In the genomic region with DNA sequence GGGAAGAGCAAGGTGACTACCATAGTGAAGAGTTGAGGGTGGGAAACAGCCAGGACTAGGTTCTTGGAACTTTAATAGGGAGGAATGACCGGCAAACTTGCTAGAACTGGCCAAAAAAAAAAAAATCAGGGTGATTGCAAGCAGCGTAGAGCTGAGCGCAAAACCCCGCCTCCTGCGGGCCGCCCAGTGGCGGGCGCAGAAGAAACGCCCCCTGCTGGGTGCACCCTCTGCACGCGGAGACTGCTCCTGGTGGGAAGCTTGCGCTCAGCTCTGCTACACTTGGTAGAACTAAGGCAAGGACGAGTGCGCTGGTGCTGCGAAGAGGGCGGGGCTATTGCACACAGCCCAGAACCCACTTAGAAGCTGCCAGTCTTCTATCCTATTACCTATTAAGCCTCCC, we compare ENCODE assay signal across 8 mouse cellular contexts. TPM values are rescaled to one million over a fixed set of nuclear protein-coding genes. Genes with fewer than 3 reads are reported as not detected.
DNase-seq lines count a peak whose midpoint lies in the region; ATAC-seq and TF ChIP-seq lines count a peak whose summit lies in the region.

No protein-coding gene starts in this region.

- peak overlapping the region; percentile 69 for H3K4me3 ChIP-seq in erythroblast, embryonic 14.5 days (replicated peaks)
- peak overlapping the region; percentile 18 to 19 for H3K4me3 ChIP-seq in heart, embryonic 14.5 days (ENCODE audit: control insufficient read depth in 1 of 2, insufficient read depth in 1 of 2, low read depth in 1 of 2, low read length in 2 of 2)
- H3K4me3 ChIP-seq in kidney, postnatal 0 days (replicated peaks; ENCODE audit: low read depth, low read length), result peak overlapping the region; percentile 9; the same call in 1 of the 2 replicates
- peak overlapping the region; percentile 20 for H3K4me3 ChIP-seq in lung, embryonic 14.5 days (ENCODE audit: low read depth, low read length)
- 0 out of 2 replicates have a peak overlapping the region, but pooled peaks have one; percentile 9 for H3K4me3 ChIP-seq in neural tube, embryonic 14.5 days (ENCODE audit: low read depth, low read length)

- H3K4me1 ChIP-seq in erythroblast, embryonic 14.5 days (ENCODE audit: control insufficient read depth), result peaks cover 83% of the 10 kb centered on the region
- peaks cover 17 to 26% of the 10 kb centered on the region in 2 experiments for H3K4me1 ChIP-seq in heart, embryonic 14.5 days (ENCODE audit: control insufficient read depth in 2 of 2, insufficient read depth in 2 of 2, low read length in 2 of 2)
- H3K4me1 ChIP-seq in kidney, postnatal 0 days (replicated peaks; ENCODE audit: insufficient read depth, low read length), result peaks cover 27% of the 10 kb centered on the region; the same call in 1 of the 2 replicates
- 0 out of 2 replicates have a peak, but pooled peaks cover 2% of the 10 kb centered on the region for H3K4me1 ChIP-seq in lung, embryonic 14.5 days (ENCODE audit: insufficient read depth)
- H3K4me1 ChIP-seq in neural tube, embryonic 14.5 days (ENCODE audit: control insufficient read depth, insufficient read depth, low read length), result peaks cover 15% of the 10 kb centered on the region; the same call in 1 of the 2 replicates

- peaks cover 25% of the 10 kb centered on the region for H3K36me3 ChIP-seq in erythroblast, embryonic 14.5 days (ENCODE audit: control insufficient read depth)
- no peaks in the 10 kb centered on the region for H3K36me3 ChIP-seq in heart, embryonic 14.5 days (ENCODE audit: control insufficient read depth, insufficient read depth, low read length)
- no peaks in the 10 kb centered on the region for H3K36me3 ChIP-seq in kidney, postnatal 0 days (ENCODE audit: insufficient read depth, low read length)
- no peaks in the 10 kb centered on the region for H3K36me3 ChIP-seq in lung, embryonic 14.5 days (ENCODE audit: insufficient read depth)
- no peaks in the 10 kb centered on the region for H3K36me3 ChIP-seq in neural tube, embryonic 14.5 days (ENCODE audit: control insufficient read depth, insufficient read depth, low read length)

- H3K9ac ChIP-seq in heart, embryonic 14.5 days (ENCODE audit: low read length), result peak overlapping the region; percentile 44
- H3K9ac ChIP-seq in kidney, postnatal 0 days (ENCODE audit: low read depth, low read length), result 0 out of 2 replicates have a peak overlapping the region, but pooled peaks have one; percentile 31
- no peak overlapping the region for H3K9ac ChIP-seq in lung, embryonic 14.5 days
- H3K9ac ChIP-seq in neural tube, embryonic 14.5 days (replicated peaks; ENCODE audit: low read depth, low read length), result no peak overlapping the region

- TF ChIP-seq CTCF in kidney, postnatal 0 days (IDR thresholded peaks at IDR 0.05; ENCODE audit: low read depth), result peak; percentile 80
- TF ChIP-seq CTCF in lung, embryonic 14.5 days (IDR thresholded peaks at IDR 0.05; ENCODE audit: low read depth), result peak; percentile 76

- H3K4me2 ChIP-seq in heart, embryonic 14.5 days (ENCODE audit: low read length), result peak overlapping the region; percentile 59
- peak overlapping the region; percentile 48 for H3K4me2 ChIP-seq in kidney, postnatal 0 days (ENCODE audit: low read length)
- H3K4me2 ChIP-seq in lung, embryonic 14.5 days, result peak overlapping the region; percentile 59
- peak overlapping the region; percentile 26 for H3K4me2 ChIP-seq in neural tube, embryonic 14.5 days (ENCODE audit: low read depth, low read length)

- no peaks in the 10 kb centered on the region for H3K9me3 ChIP-seq in erythroblast, embryonic 14.5 days (ENCODE audit: control insufficient read depth, low read length)
- no peaks in the 10 kb centered on the region for H3K9me3 ChIP-seq in heart, embryonic 14.5 days (ENCODE audit: control insufficient read depth, low read length)
- H3K9me3 ChIP-seq in kidney, postnatal 0 days (replicated peaks; ENCODE audit: low read length), result no peaks in the 10 kb centered on the region
- H3K9me3 ChIP-seq in lung, embryonic 14.5 days (ENCODE audit: low read depth, low read length), result no peaks in the 10 kb centered on the region
- H3K9me3 ChIP-seq in neural tube, embryonic 14.5 days (ENCODE audit: control insufficient read depth, low read length), result no peaks in the 10 kb centered on the region

- peak; percentile 77 for DNase-seq in B cell, adult 2 months
- DNase-seq in adrenal gland, adult (ENCODE audit: inconsistent age in 2 of 2, low spot score in 1 of 2), result peak; percentile 86 to 92
- DNase-seq in kidney, postnatal 0 days (ENCODE audit: low spot score), result peak; percentile 88
- DNase-seq in lung, embryonic 14.5 days, result peak; percentile 91
- peak; percentile 90 for DNase-seq in testis, postnatal 14 days (ENCODE audit: low spot score)

- peaks cover 35% of the 10 kb centered on the region for H3K27me3 ChIP-seq in erythroblast, embryonic 14.5 days (ENCODE audit: control insufficient read depth)
- peaks cover 50% of the 10 kb centered on the region for H3K27me3 ChIP-seq in heart, embryonic 14.5 days (ENCODE audit: control insufficient read depth, insufficient read depth, low read length)
- peaks cover 10% of the 10 kb centered on the region for H3K27me3 ChIP-seq in kidney, postnatal 0 days (ENCODE audit: insufficient read depth, low read length)
- peaks cover 72% of the 10 kb centered on the region for H3K27me3 ChIP-seq in lung, embryonic 14.5 days (ENCODE audit: insufficient read depth, low read length)
- peaks cover 52% of the 10 kb centered on the region for H3K27me3 ChIP-seq in neural tube, embryonic 14.5 days (ENCODE audit: control insufficient read depth, insufficient read depth, low read length)

- no peak overlapping the region for H3K27ac ChIP-seq in heart, embryonic 14.5 days (replicated peaks in 1 of 2; ENCODE audit: control insufficient read depth in 1 of 2, insufficient read depth in 1 of 2, low read depth in 2 of 2, low read length in 2 of 2)
- H3K27ac ChIP-seq in kidney, postnatal 0 days, result peak overlapping the region; percentile 81
- peak overlapping the region; percentile 16; the same call in 1 of the 2 replicates for H3K27ac ChIP-seq in lung, embryonic 14.5 days (ENCODE audit: low read depth)
- no peak overlapping the region for H3K27ac ChIP-seq in neural tube, embryonic 14.5 days (ENCODE audit: low read depth, low read length)

- peak; percentile 44 for ATAC-seq in heart, embryonic 14.5 days (ENCODE audit: insufficient number of reproducible peaks, insufficient read depth, low FRiP score, low read depth)
- peak; percentile 72 for ATAC-seq in kidney, postnatal 0 days (replicated peaks; ENCODE audit: low FRiP score, low read depth)
- peak; percentile 70 for ATAC-seq in lung, embryonic 14.5 days (ENCODE audit: insufficient read depth)
- peak; percentile 33; the same call in 1 of the 2 replicates for ATAC-seq in neural tube, embryonic 14.5 days (ENCODE audit: low read depth)

- under 1% methylated on average over 16 of the region's 16 CpGs for WGBS in heart, embryonic 14.5 days
- WGBS in kidney, postnatal 0 days, result under 1% methylated on average over 16 of the region's 16 CpGs
- WGBS in lung, embryonic 14.5 days, result under 1% methylated on average over 16 of the region's 16 CpGs
- 1% methylated on average over 16 of the region's 16 CpGs for WGBS in neural tube, embryonic 14.5 days

RNA-seq across cellular contexts. Expression of gene Mt1, which starts 4.2 kb away (rescaled TPM):
- polyA plus RNA-seq in erythroblast, embryonic 14.5 days (2012), result 175 and 372 TPM in 2 replicates
- 438 and 453 TPM in 2 replicates for polyA plus RNA-seq in heart, embryonic 14.5 days (2014; fragmentation: Nextera tagmentation; extraction: Ambion mirVana)
- polyA plus RNA-seq in kidney, postnatal 0 days (2015; fragmentation: Nextera tagmentation; extraction: Ambion mirVana), result 499 and 556 TPM in 2 replicates
- polyA plus RNA-seq in lung, embryonic 14.5 days (2014; fragmentation: Nextera tagmentation; extraction: Ambion mirVana), result 57.4 and 71.3 TPM in 2 replicates
- 65.7 and 123 TPM in 2 replicates for polyA plus RNA-seq in neural tube, embryonic 14.5 days (2014; fragmentation: Nextera tagmentation; extraction: Ambion mirVana)

RNA-seq across cellular contexts. Expression of gene Mt2, which starts 10.7 kb away (rescaled TPM):
- polyA plus RNA-seq in erythroblast, embryonic 14.5 days (2012), result 787 and 864 TPM in 2 replicates
- polyA plus RNA-seq in heart, embryonic 14.5 days (2014; fragmentation: Nextera tagmentation; extraction: Ambion mirVana), result 37.5 and 38.6 TPM in 2 replicates
- polyA plus RNA-seq in kidney, postnatal 0 days (2015; fragmentation: Nextera tagmentation; extraction: Ambion mirVana), result 98.3 and 113 TPM in 2 replicates
- polyA plus RNA-seq in lung, embryonic 14.5 days (2014; fragmentation: Nextera tagmentation; extraction: Ambion mirVana), result 12.3 and 15.2 TPM in 2 replicates
- polyA plus RNA-seq in neural tube, embryonic 14.5 days (2014; fragmentation: Nextera tagmentation; extraction: Ambion mirVana), result 15.3 and 28.9 TPM in 2 replicates

RNA-seq across cellular contexts. Expression of gene Mt3, which starts 30.7 kb away (rescaled TPM):
- polyA plus RNA-seq in erythroblast, embryonic 14.5 days (2012), result not detected in 2 replicates
- polyA plus RNA-seq in heart, embryonic 14.5 days (2014; fragmentation: Nextera tagmentation; extraction: Ambion mirVana), result 78.6 and 88.7 TPM in 2 replicates
- 2.2 and 2.7 TPM in 2 replicates for polyA plus RNA-seq in kidney, postnatal 0 days (2015; fragmentation: Nextera tagmentation; extraction: Ambion mirVana)
- 2.9 TPM in 2 replicates for polyA plus RNA-seq in lung, embryonic 14.5 days (2014; fragmentation: Nextera tagmentation; extraction: Ambion mirVana)
- 203 and 295 TPM in 2 replicates for polyA plus RNA-seq in neural tube, embryonic 14.5 days (2014; fragmentation: Nextera tagmentation; extraction: Ambion mirVana)

RNA-seq across cellular contexts. Expression of gene Nup93, which starts 31.2 kb away (rescaled TPM):
- 0.39 and 0.52 TPM in 2 replicates for polyA plus RNA-seq in erythroblast, embryonic 14.5 days (2012)
- polyA plus RNA-seq in heart, embryonic 14.5 days (2014; fragmentation: Nextera tagmentation; extraction: Ambion mirVana), result 56.9 and 59.4 TPM in 2 replicates
- 45.0 and 53.6 TPM in 2 replicates for polyA plus RNA-seq in kidney, postnatal 0 days (2015; fragmentation: Nextera tagmentation; extraction: Ambion mirVana)
- 118 and 126 TPM in 2 replicates for polyA plus RNA-seq in lung, embryonic 14.5 days (2014; fragmentation: Nextera tagmentation; extraction: Ambion mirVana)
- polyA plus RNA-seq in neural tube, embryonic 14.5 days (2014; fragmentation: Nextera tagmentation; extraction: Ambion mirVana), result 58.4 and 67.4 TPM in 2 replicates

RNA-seq across cellular contexts. Expression of gene Mt4, which starts 46.1 kb away (rescaled TPM):
- polyA plus RNA-seq in erythroblast, embryonic 14.5 days (2012), result not detected in 2 replicates
- not detected in 2 replicates for polyA plus RNA-seq in heart, embryonic 14.5 days (2014; fragmentation: Nextera tagmentation; extraction: Ambion mirVana)
- not detected in 2 replicates for polyA plus RNA-seq in kidney, postnatal 0 days (2015; fragmentation: Nextera tagmentation; extraction: Ambion mirVana)
- not detected in 2 replicates for polyA plus RNA-seq in lung, embryonic 14.5 days (2014; fragmentation: Nextera tagmentation; extraction: Ambion mirVana)
- polyA plus RNA-seq in neural tube, embryonic 14.5 days (2014; fragmentation: Nextera tagmentation; extraction: Ambion mirVana), result not detected in 2 replicates

Comparison
In these comparisons a context has a peak if more than half of its experiments do, and no peak if none do; other contexts are left out.
1. H3K4me3 ChIP-seq: peak in every context shown above with its lines; median percentile 69 in erythroblast, embryonic 14.5 days; 20 in lung, embryonic 14.5 days; 18 in heart, embryonic 14.5 days; 9 in kidney, postnatal 0 days; 9 in neural tube, embryonic 14.5 days.
2. H3K27ac ChIP-seq: peak in kidney, postnatal 0 days (single experiment) and lung, embryonic 14.5 days (single experiment); none in heart, embryonic 14.5 days (0 of 2) and neural tube, embryonic 14.5 days (single experiment).
3. H3K9ac ChIP-seq: peak in heart, embryonic 14.5 days (single experiment) and kidney, postnatal 0 days (single experiment); none in lung, embryonic 14.5 days (single experiment) and neural tube, embryonic 14.5 days (single experiment).
4. RNA of gene Mt3, which starts 30.7 kb away (polyA plus RNA-seq): 203 to 295 TPM in neural tube, embryonic 14.5 days and 78.6 to 88.7 TPM in heart, embryonic 14.5 days; 2.9 TPM in lung, embryonic 14.5 days, 2.2 to 2.7 TPM in kidney, postnatal 0 days and not detected in erythroblast, embryonic 14.5 days; every median in the first group is over 10 times any median in the second.
5. Peak in every context shown above with its lines, with median percentiles within 50 percentile points of each other: DNase-seq, ATAC-seq and H3K4me2 ChIP-seq.